Mouse (Mus musculus): ENCODE data around the gene Zfp384. TPM values are rescaled to one million over a fixed set of nuclear protein-coding genes. Genes with fewer than 3 reads are reported as not detected.
A peak's percentile ranks its signal among the peaks of the same experiment; 100 is the strongest.

Zfp384 gene
- polyA plus RNA-seq, 2 experiments, result 12.4 to 103 TPM

GRCm38 (mm10) chr6:124999546-124999945, 9.4 kb upstream of the Zfp384 start:
- Histone ChIP-seq H3K9ac (ENCODE audit: low read depth, low read length, severe bottlenecking) (no peak overlapping the region), H3K27me3 (ENCODE audit: control insufficient read depth, insufficient read depth, low read length) (peaks cover 38% of the 10 kb centered on the region), H3K27ac (replicated peaks; ENCODE audit: low read depth, low read length) (no peak overlapping the region), H3K4me1 (ENCODE audit: control insufficient read depth, insufficient read depth, low read length) (peaks cover 7% of the 10 kb centered on the region), H3K36me3 (ENCODE audit: control insufficient read depth, insufficient read depth, low read length) (no peaks in the 10 kb centered on the region), H3K4me2 (replicated peaks; ENCODE audit: low read depth, low read length, severe bottlenecking) (no peak overlapping the region), H3K9me3 (ENCODE audit: control insufficient read depth, low read length) (no peaks in the 10 kb centered on the region), H3K4me3 (replicated peaks; ENCODE audit: low read length) (no peak overlapping the region)
- 30% methylated on average over 10 of the region's 10 CpGs for WGBS
- DNase-seq (ENCODE audit: low spot score), result no peak
- ATAC-seq (ENCODE audit: low FRiP score, low read depth), result no peak
- no peak for TF ChIP-seq POLR2A (IDR thresholded peaks at IDR 0.05; ENCODE audit: borderline replicate concordance, extremely low read depth, insufficient read depth, insufficient read length)

- no peak overlapping the region for H3K9ac ChIP-seq (ENCODE audit: low read depth, low read length, severe bottlenecking)
- no peak overlapping the region for H3K4me3 ChIP-seq (replicated peaks; ENCODE audit: low read length)
- H3K36me3 ChIP-seq (ENCODE audit: control insufficient read depth, insufficient read depth, low read length), result no peaks in the 10 kb centered on the region
- no peaks in the 10 kb centered on the region for H3K9me3 ChIP-seq (ENCODE audit: control insufficient read depth, low read length)
- peaks cover 13% of the 10 kb centered on the region for H3K27me3 ChIP-seq (ENCODE audit: control insufficient read depth, insufficient read depth, low read length)
- no peak for TF ChIP-seq POLR2A (IDR thresholded peaks at IDR 0.05; ENCODE audit: borderline replicate concordance, extremely low read depth, insufficient read depth, insufficient read length)
- H3K4me2 ChIP-seq (replicated peaks; ENCODE audit: low read depth, low read length, severe bottlenecking), result no peak overlapping the region
- no peak for DNase-seq (ENCODE audit: low spot score)
- H3K27ac ChIP-seq (replicated peaks; ENCODE audit: low read depth, low read length), result no peak overlapping the region
- peaks cover 3% of the 10 kb centered on the region; the same call in 1 of the 2 replicates for H3K4me1 ChIP-seq (ENCODE audit: control insufficient read depth, insufficient read depth, low read length)
- 38% methylated on average over 3 of the region's 3 CpGs for WGBS
- no peak for ATAC-seq (ENCODE audit: low FRiP score, low read depth)
Measured at GRCm38 (mm10) chr6:125003706-125004105, 5.2 kb upstream of the Zfp384 start.

GRCm38 (mm10) chr6:125005086-125005485, 3.9 kb upstream of the Zfp384 start:
- no peaks in the 10 kb centered on the region; the same call in 1 of the 2 replicates for H3K27me3 ChIP-seq (ENCODE audit: control insufficient read depth, insufficient read depth, low read length)
- peaks cover 3% of the 10 kb centered on the region for H3K4me1 ChIP-seq (ENCODE audit: control insufficient read depth, insufficient read depth, low read length)
- no peak for DNase-seq (ENCODE audit: low spot score)
- H3K36me3 ChIP-seq (ENCODE audit: control insufficient read depth, insufficient read depth, low read length), result no peaks in the 10 kb centered on the region
- H3K27ac ChIP-seq (replicated peaks; ENCODE audit: low read depth, low read length), result no peak overlapping the region
- no peak overlapping the region for H3K9ac ChIP-seq (ENCODE audit: low read depth, low read length, severe bottlenecking)
- H3K9me3 ChIP-seq (ENCODE audit: control insufficient read depth, low read length), result no peaks in the 10 kb centered on the region
- H3K4me2 ChIP-seq (replicated peaks; ENCODE audit: low read depth, low read length, severe bottlenecking), result no peak overlapping the region
- no peak overlapping the region for H3K4me3 ChIP-seq (replicated peaks; ENCODE audit: low read length)
- no peak for ATAC-seq (ENCODE audit: low FRiP score, low read depth)
- no peak for TF ChIP-seq POLR2A (IDR thresholded peaks at IDR 0.05; ENCODE audit: borderline replicate concordance, extremely low read depth, insufficient read depth, insufficient read length)
- WGBS, result 35% methylated on average over 3 of the region's 3 CpGs

- no peaks in the 10 kb centered on the region for H3K9me3 ChIP-seq (ENCODE audit: control insufficient read depth, low read length)
- no peak for DNase-seq (ENCODE audit: low spot score)
- H3K27me3 ChIP-seq (ENCODE audit: control insufficient read depth, insufficient read depth, low read length), result no peaks in the 10 kb centered on the region
- ATAC-seq (ENCODE audit: low FRiP score, low read depth), result no peak
- H3K27ac ChIP-seq (replicated peaks; ENCODE audit: low read depth, low read length), result peak overlapping the region; percentile 82
- 43% methylated on average over 13 of the region's 13 CpGs for WGBS
- H3K4me1 ChIP-seq (ENCODE audit: control insufficient read depth, insufficient read depth, low read length), result peaks cover 11% of the 10 kb centered on the region
- H3K4me2 ChIP-seq (replicated peaks; ENCODE audit: low read depth, low read length, severe bottlenecking), result peak overlapping the region; percentile 72
- TF ChIP-seq POLR2A (IDR thresholded peaks at IDR 0.05; ENCODE audit: borderline replicate concordance, extremely low read depth, insufficient read depth, insufficient read length), result no peak
- peak overlapping the region; percentile 80 for H3K4me3 ChIP-seq (replicated peaks; ENCODE audit: low read length)
- peaks cover 23% of the 10 kb centered on the region for H3K36me3 ChIP-seq (ENCODE audit: control insufficient read depth, insufficient read depth, low read length)
- H3K9ac ChIP-seq (ENCODE audit: low read depth, low read length, severe bottlenecking), result peak overlapping the region; percentile 65
Measured at GRCm38 (mm10) chr6:125008060-125008459, 885 bp upstream of the Zfp384 start.

GRCm38 (mm10) chr6:125008586-125009128, 288 bp upstream of the Zfp384 start:
- H3K27me3 ChIP-seq (ENCODE audit: control insufficient read depth, insufficient read depth, low read length), result no peaks in the 10 kb centered on the region
- TF ChIP-seq POLR2A (IDR thresholded peaks at IDR 0.05; ENCODE audit: borderline replicate concordance, extremely low read depth, insufficient read depth, insufficient read length), result peak; percentile 70; the same call in 1 of the 2 replicates
- peaks cover 26% of the 10 kb centered on the region for H3K36me3 ChIP-seq (ENCODE audit: control insufficient read depth, insufficient read depth, low read length)
- ATAC-seq (ENCODE audit: low FRiP score, low read depth), result peak; percentile 95
- under 1% methylated on average over 33 of the region's 34 CpGs for WGBS
- H3K27ac ChIP-seq (replicated peaks; ENCODE audit: low read depth, low read length), result peak overlapping the region; percentile 98
- peak; percentile 98 for DNase-seq (ENCODE audit: low spot score)
- peak overlapping the region; percentile 72 for H3K4me2 ChIP-seq (replicated peaks; ENCODE audit: low read depth, low read length, severe bottlenecking)
- H3K9ac ChIP-seq (ENCODE audit: low read depth, low read length, severe bottlenecking), result peak overlapping the region; percentile 93
- H3K4me3 ChIP-seq (replicated peaks; ENCODE audit: low read length), result peak overlapping the region; percentile 80
- peaks cover 11% of the 10 kb centered on the region for H3K4me1 ChIP-seq (ENCODE audit: control insufficient read depth, insufficient read depth, low read length)
- H3K9me3 ChIP-seq (ENCODE audit: control insufficient read depth, low read length), result no peaks in the 10 kb centered on the region

All from limb, embryonic 14.5 days (tissue).